Mouse (Mus musculus): ENCODE measurements around the gene Tll1.

DNA sequence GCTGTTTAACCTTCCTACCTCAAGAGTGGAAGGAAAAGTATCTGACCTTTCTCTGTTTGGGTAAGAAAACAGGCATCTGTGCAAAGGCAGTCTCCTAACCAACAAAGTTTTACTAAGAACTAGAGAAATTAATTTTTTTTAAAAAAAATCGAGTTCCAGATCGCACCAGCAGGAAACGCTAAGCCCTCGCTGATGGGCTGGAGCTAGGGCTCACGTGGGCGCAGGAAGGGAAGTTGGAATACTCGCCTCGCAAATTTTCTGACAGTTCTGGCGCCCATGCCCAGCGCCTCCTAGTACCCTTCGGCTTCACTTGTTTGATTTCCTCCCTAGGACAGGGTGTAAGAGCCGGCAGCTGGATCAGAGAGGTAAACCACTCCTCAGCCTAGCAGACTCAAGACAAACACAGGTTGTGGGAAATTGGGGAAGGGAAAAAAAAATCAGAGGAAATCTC lies 365 bp upstream of the Tll1 start:
- TF ChIP-seq CTCF (IDR thresholded peaks at IDR 0.05; ENCODE audit: low read depth) (no peak), EP300 (IDR thresholded peaks at IDR 0.05; ENCODE audit: low read depth) (no peak)
